Mouse (Mus musculus): ENCODE measurements around the gene Epb41l4b. TPM values are rescaled to one million over a fixed set of nuclear protein-coding genes. Genes with fewer than 3 reads are reported as not detected.

The Epb41l4b gene
- polyA plus RNA-seq, 1 experiment from 2014 or later = 23.0 TPM

GRCm38 (mm10) chr4:57148182-57148581, 4.9 kb upstream of the Epb41l4b start:
- Histone ChIP-seq H3K4me1 (replicated peaks; ENCODE audit: control insufficient read depth, insufficient read depth) (no peaks in the 10 kb centered on the region), H3K36me3 (ENCODE audit: control insufficient read depth, insufficient read depth, low read length) (no peaks in the 10 kb centered on the region), H3K27ac (replicated peaks) (no peak overlapping the region), H3K9ac (ENCODE audit: low read length) (no peak overlapping the region), H3K4me3 (ENCODE audit: low read depth, low read length) (no peak overlapping the region), H3K9me3 (ENCODE audit: control insufficient read depth, low read length) (no peaks in the 10 kb centered on the region), H3K4me2 (replicated peaks; ENCODE audit: low read depth) (no peak overlapping the region), H3K27me3 (ENCODE audit: control insufficient read depth, insufficient read depth, low read length) (no peaks in the 10 kb centered on the region)
- DNase-seq (ENCODE audit: low spot score) (no peak), ATAC-seq (ENCODE audit: low FRiP score, low TSS enrichment) (no peak)
- TF ChIP-seq EP300 (optimal IDR thresholded peaks at IDR 0.05) = no peak
- TF ChIP-seq CTCF (IDR thresholded peaks at IDR 0.05; ENCODE audit: low read depth) = no peak
- 53% methylated on average over 3 of the region's 3 CpGs for WGBS

- ATAC-seq (ENCODE audit: low FRiP score, low TSS enrichment) (no peak), DNase-seq (ENCODE audit: low spot score) (peak; percentile 50)
- no peaks in the 10 kb centered on the region for H3K4me1 ChIP-seq (replicated peaks; ENCODE audit: control insufficient read depth, insufficient read depth)
- H3K27ac ChIP-seq (replicated peaks) = peak overlapping the region; percentile 86
- peak overlapping the region; percentile 78 for H3K9ac ChIP-seq (ENCODE audit: low read length)
- no peaks in the 10 kb centered on the region for H3K27me3 ChIP-seq (ENCODE audit: control insufficient read depth, insufficient read depth, low read length)
- H3K36me3 ChIP-seq (ENCODE audit: control insufficient read depth, insufficient read depth, low read length) = no peaks in the 10 kb centered on the region
- TF ChIP-seq CTCF (IDR thresholded peaks at IDR 0.05; ENCODE audit: low read depth) (no peak), EP300 (optimal IDR thresholded peaks at IDR 0.05) (no peak)
- no peaks in the 10 kb centered on the region for H3K9me3 ChIP-seq (ENCODE audit: control insufficient read depth, low read length)
- whole genome bisulfite sequencing = 2% methylated on average over 27 of the region's 43 CpGs
- peak overlapping the region; percentile 69 for H3K4me2 ChIP-seq (replicated peaks; ENCODE audit: low read depth)
- peak overlapping the region; percentile 57 for H3K4me3 ChIP-seq (ENCODE audit: low read depth, low read length)
These were observed 737 bp downstream of the Epb41l4b start for GRCm38 (mm10) chr4:57142374-57143025.

GRCm38 (mm10) chr4:57141908-57142361, 1.3 kb downstream of the Epb41l4b start:
- H3K9ac ChIP-seq (ENCODE audit: low read length) = peak overlapping the region; percentile 78
- H3K4me3 ChIP-seq (ENCODE audit: low read depth, low read length) = peak overlapping the region; percentile 57
- H3K4me1 ChIP-seq (replicated peaks; ENCODE audit: control insufficient read depth, insufficient read depth) = no peaks in the 10 kb centered on the region
- DNase-seq (ENCODE audit: low spot score) = peak; percentile 69
- H3K4me2 ChIP-seq (replicated peaks; ENCODE audit: low read depth) = peak overlapping the region; percentile 69
- no peak for TF ChIP-seq EP300 (optimal IDR thresholded peaks at IDR 0.05)
- TF ChIP-seq CTCF (IDR thresholded peaks at IDR 0.05; ENCODE audit: low read depth) = no peak
- H3K27ac ChIP-seq (replicated peaks) = peak overlapping the region; percentile 86
- no peak for ATAC-seq (ENCODE audit: low FRiP score, low TSS enrichment)
- WGBS = 10% methylated on average over 26 of the region's 26 CpGs
- H3K9me3 ChIP-seq (ENCODE audit: control insufficient read depth, low read length) = no peaks in the 10 kb centered on the region
- no peaks in the 10 kb centered on the region for H3K27me3 ChIP-seq (ENCODE audit: control insufficient read depth, insufficient read depth, low read length)
- H3K36me3 ChIP-seq (ENCODE audit: control insufficient read depth, insufficient read depth, low read length) = no peaks in the 10 kb centered on the region

GRCm38 (mm10) chr4:57140992-57141717, 2.1 kb downstream of the Epb41l4b start:
- no peaks in the 10 kb centered on the region for H3K9me3 ChIP-seq (ENCODE audit: control insufficient read depth, low read length)
- WGBS = 28% methylated on average over 15 of the region's 15 CpGs
- DNase-seq (ENCODE audit: low spot score) (no peak), ATAC-seq (ENCODE audit: low FRiP score, low TSS enrichment) (no peak)
- peak overlapping the region; percentile 57 for H3K4me3 ChIP-seq (ENCODE audit: low read depth, low read length)
- no peaks in the 10 kb centered on the region for H3K27me3 ChIP-seq (ENCODE audit: control insufficient read depth, insufficient read depth, low read length)
- no peak for TF ChIP-seq EP300 (optimal IDR thresholded peaks at IDR 0.05)
- TF ChIP-seq CTCF (IDR thresholded peaks at IDR 0.05; ENCODE audit: low read depth) = no peak
- H3K27ac ChIP-seq (replicated peaks) = peak overlapping the region; percentile 86; the same call in 1 of the 2 replicates
- peak overlapping the region; percentile 69 for H3K4me2 ChIP-seq (replicated peaks; ENCODE audit: low read depth)
- H3K36me3 ChIP-seq (ENCODE audit: control insufficient read depth, insufficient read depth, low read length) = no peaks in the 10 kb centered on the region
- H3K4me1 ChIP-seq (replicated peaks; ENCODE audit: control insufficient read depth, insufficient read depth) = no peaks in the 10 kb centered on the region
- peak overlapping the region; percentile 78 for H3K9ac ChIP-seq (ENCODE audit: low read length)

- Histone ChIP-seq H3K4me3 (ENCODE audit: low read depth, low read length) (no peak overlapping the region), H3K9ac (ENCODE audit: low read length) (0 out of 2 replicates have a peak overlapping the region, but pooled peaks have one; percentile 5), H3K4me1 (replicated peaks; ENCODE audit: control insufficient read depth, insufficient read depth) (no peaks in the 10 kb centered on the region), H3K27me3 (ENCODE audit: control insufficient read depth, insufficient read depth, low read length) (no peaks in the 10 kb centered on the region), H3K36me3 (ENCODE audit: control insufficient read depth, insufficient read depth, low read length) (no peaks in the 10 kb centered on the region), H3K27ac (replicated peaks) (peak overlapping the region; percentile 73), H3K4me2 (replicated peaks; ENCODE audit: low read depth) (no peak overlapping the region; the same call in 1 of the 2 replicates), H3K9me3 (ENCODE audit: control insufficient read depth, low read length) (no peaks in the 10 kb centered on the region)
- 39% methylated on average over 4 of the region's 4 CpGs for WGBS
- no peak for TF ChIP-seq CTCF (IDR thresholded peaks at IDR 0.05; ENCODE audit: low read depth)
- no peak for TF ChIP-seq EP300 (optimal IDR thresholded peaks at IDR 0.05)
- DNase-seq (ENCODE audit: low spot score) (no peak), ATAC-seq (ENCODE audit: low FRiP score, low TSS enrichment) (no peak)
These were observed 2.9 kb downstream of the Epb41l4b start for GRCm38 (mm10) chr4:57140200-57140799.
